Mouse (Mus musculus) limb, embryonic 14.5 days (tissue): ENCODE measurements at regions not wholly inside any gene's neighbourhood (a gene's known extent, or its start where the extent isn't known, plus 50 kb on each side); places are given as distances from the start of the nearest gene placed in this dataset.
A peak's percentile ranks its signal among the peaks of the same experiment; 100 is the strongest.

ENCODE experiments used
- ATAC-seq: fragments of 200-750 bp; cut with Nextera tagmentation; 2 replicates; pipeline ENCODE4 v1.8.0; 2017; ENCODE audit warnings: low read depth, moderate number of reproducible peaks, moderate TSS enrichment; ENCODE audit not compliant: low FRiP score
- DNase-seq: peaks from one replicate; pipeline ENCODE4 v3.0.0-alpha.2; 2015; ENCODE audit warnings: low spot score
- H3K27ac ChIP-seq: fragments of 300-500 bp; sonication (generic); replicated peaks from 2 replicates; pipeline ENCODE4 v1.5.1; 2014; ENCODE audit warnings: low read depth, mild to moderate bottlenecking, low read length, moderate library complexity, mixed read lengths
- H3K27me3 ChIP-seq: fragments of 300-500 bp; sonication (generic); 2 replicates; pipeline ENCODE4 v1.6.1; 2014; ENCODE audit warnings: low read length, mixed read lengths; ENCODE audit not compliant: control insufficient read depth, insufficient read depth
- H3K36me3 ChIP-seq: fragments of 300-500 bp; sonication (generic); 2 replicates; pipeline ENCODE4 v1.6.1; 2014; ENCODE audit warnings: mild to moderate bottlenecking, low read length, moderate library complexity, mixed read lengths; ENCODE audit not compliant: control insufficient read depth, insufficient read depth
- H3K4me1 ChIP-seq: fragments of 300-500 bp; sonication (generic); 2 replicates; pipeline ENCODE4 v1.6.1; 2014; ENCODE audit warnings: antibody characterized with exemption, low read length, mixed read lengths; ENCODE audit not compliant: control insufficient read depth, insufficient read depth
- H3K4me2 ChIP-seq: fragments of 300-500 bp; sonication (generic); replicated peaks from 2 replicates; pipeline ENCODE4 v1.6.1; 2014; ENCODE audit warnings: low read depth, mild to moderate bottlenecking, low read length, moderate library complexity; ENCODE audit not compliant: severe bottlenecking
- H3K4me3 ChIP-seq: fragments of 300-500 bp; sonication (generic); replicated peaks from 2 replicates; pipeline ENCODE4 v1.5.1; 2014; ENCODE audit warnings: low read length
- H3K9ac ChIP-seq: fragments of 300-500 bp; sonication (generic); 2 replicates; pipeline ENCODE4 v1.6.1; 2014; ENCODE audit warnings: mild to moderate bottlenecking, low read depth, low read length, moderate library complexity; ENCODE audit not compliant: severe bottlenecking
- H3K9me3 ChIP-seq: fragments of 300-500 bp; sonication (generic); 2 replicates; pipeline ENCODE4 v1.6.1; 2016; ENCODE audit warnings: low read length; ENCODE audit not compliant: control insufficient read depth
- POLR2A ChIP-seq: fragments of 200-500 bp; IDR thresholded peaks from 2 replicates; pipeline ENCODE4 v1.8.0; 2012; ENCODE audit warnings: inconsistent platforms, mild to moderate bottlenecking, moderate library complexity, borderline replicate concordance; ENCODE audit not compliant: insufficient read depth, insufficient read length; ENCODE audit errors: extremely low read depth
- WGBS: fragments of 180-500 bp; shearing (Covaris S2); extraction: QIAGEN DNeasy Blood & Tissue Kit; methylation state at CpG from one replicate; pipeline ENCODE4 v1.1.7; 2014; 5-methylcytosine and 5-hydroxymethylcytosine counted together

DNA sequence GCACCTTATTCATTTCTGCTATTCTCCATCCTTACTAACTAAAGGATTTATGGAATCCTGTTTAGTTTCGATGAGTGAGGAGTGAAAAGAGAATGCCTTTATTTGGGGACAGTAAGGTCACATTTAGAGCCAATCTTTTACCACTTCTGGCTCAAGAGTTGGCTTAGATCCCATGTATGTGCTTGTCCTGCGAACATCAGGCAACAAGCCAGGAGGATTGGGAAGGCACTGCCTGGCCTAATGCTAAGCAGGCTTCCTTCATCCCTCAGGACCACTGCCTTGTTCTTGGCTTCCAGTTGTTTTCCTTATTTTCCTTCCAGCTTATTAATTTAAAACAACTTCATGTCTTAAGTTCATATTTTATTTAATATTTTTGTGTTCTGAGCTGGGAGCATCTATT lies 442.9 kb downstream of the Vgll3 start:
- no peak overlapping the region for H3K4me2 ChIP-seq
- no peak overlapping the region for H3K4me3 ChIP-seq

GRCm38 (mm10) chr16:66268987-66269386 lies 453.9 kb downstream of the Vgll3 start:
- Histone ChIP-seq H3K4me3 (no peak overlapping the region), H3K9me3 (no peaks in the 10 kb centered on the region), H3K27me3 (no peaks in the 10 kb centered on the region), H3K4me2 (no peak overlapping the region), H3K27ac (no peak overlapping the region), H3K36me3 (no peaks in the 10 kb centered on the region), H3K9ac (no peak overlapping the region), H3K4me1 (no peaks in the 10 kb centered on the region)
- no peak for ATAC-seq
- no peak for DNase-seq
- 91% methylated on average over 4 of the region's 4 CpGs for WGBS
- no peak for TF ChIP-seq POLR2A

More for the DNA sequence above, 442.9 kb downstream of the Vgll3 start:
- Histone ChIP-seq H3K4me1 (no peaks in the 10 kb centered on the region), H3K9me3 (no peaks in the 10 kb centered on the region), H3K27ac (no peak overlapping the region), H3K9ac (no peak overlapping the region), H3K36me3 (no peaks in the 10 kb centered on the region), H3K27me3 (no peaks in the 10 kb centered on the region)
- 62% methylated on average over 2 of the region's 2 CpGs for WGBS
- DNase-seq, result peak; percentile 5
- TF ChIP-seq POLR2A, result no peak
- ATAC-seq, result no peak

DNA sequence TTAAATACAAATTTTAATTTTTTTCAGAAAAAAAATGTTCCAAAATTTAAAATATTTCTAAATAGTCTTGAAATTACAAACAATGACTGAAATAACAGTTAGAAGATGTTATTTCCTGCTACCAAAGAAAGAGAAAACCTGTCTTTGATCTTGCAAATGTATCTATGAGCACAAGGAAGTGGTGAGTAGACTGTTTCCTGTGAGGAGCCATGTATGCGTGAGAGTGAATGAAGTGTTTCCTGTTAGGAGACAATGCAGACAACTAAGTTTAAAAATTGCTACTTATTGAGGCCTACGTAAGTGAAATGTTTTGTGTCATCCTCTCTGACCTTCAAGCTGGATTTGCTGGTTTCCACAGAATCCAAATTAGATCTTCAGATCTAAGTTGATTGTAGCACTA lies 461.6 kb downstream of the Vgll3 start:
- H3K4me3 ChIP-seq, result no peak overlapping the region
- H3K9ac ChIP-seq, result no peak overlapping the region
- 84% methylated on average over 2 of the region's 2 CpGs for WGBS
- no peak for ATAC-seq
- no peak for DNase-seq
- H3K4me1 ChIP-seq, result no peaks in the 10 kb centered on the region
- H3K27me3 ChIP-seq, result no peaks in the 10 kb centered on the region
- no peaks in the 10 kb centered on the region for H3K36me3 ChIP-seq
- no peaks in the 10 kb centered on the region for H3K9me3 ChIP-seq
- TF ChIP-seq POLR2A, result no peak
- no peak overlapping the region for H3K27ac ChIP-seq
- no peak overlapping the region for H3K4me2 ChIP-seq
